Mouse (Mus musculus) erythroblast, embryonic 14.5 days (primary cell): ENCODE measurements around the gene 4933402N22Rik. TPM values are rescaled to one million over a fixed set of nuclear protein-coding genes. Genes with fewer than 3 reads are reported as not detected.
"Not testable (repeated sequence)": the region's sequence is repeated elsewhere in the genome, so short reads cannot be mapped to it uniquely, and the experiment has no call there.

ENCODE experiments used
- H3K27me3 ChIP-seq: 2 replicates; pipeline ENCODE4 v1.6.1; 2012; ENCODE audit warnings: inconsistent platforms; ENCODE audit not compliant: control insufficient read depth
- H3K36me3 ChIP-seq: 2 replicates; pipeline ENCODE4 v1.6.1; 2012; ENCODE audit warnings: mild to moderate bottlenecking, inconsistent platforms; ENCODE audit not compliant: control insufficient read depth
- H3K4me1 ChIP-seq: 2 replicates; pipeline ENCODE4 v1.6.1; 2012; ENCODE audit warnings: inconsistent platforms; ENCODE audit not compliant: control insufficient read depth
- H3K4me3 ChIP-seq: replicated peaks from 2 replicates; pipeline ENCODE3; 2012; ENCODE audit warnings: moderate library complexity, mild to moderate bottlenecking, inconsistent platforms
- H3K9me3 ChIP-seq: 2 replicates; pipeline ENCODE4 v1.6.1; 2012; ENCODE audit warnings: low read length, inconsistent platforms, mixed read lengths; ENCODE audit not compliant: control insufficient read depth
- polyA plus RNA-seq: library from polyadenylated mRNA; stranded (reverse); fragments of >175 nt; gene quantifications from 2 replicates; pipeline ENCODE4 v1.2.3, GENCODE M21; 2012

The 4933402N22Rik gene
- not detected in 2 replicates for polyA plus RNA-seq

DNA sequence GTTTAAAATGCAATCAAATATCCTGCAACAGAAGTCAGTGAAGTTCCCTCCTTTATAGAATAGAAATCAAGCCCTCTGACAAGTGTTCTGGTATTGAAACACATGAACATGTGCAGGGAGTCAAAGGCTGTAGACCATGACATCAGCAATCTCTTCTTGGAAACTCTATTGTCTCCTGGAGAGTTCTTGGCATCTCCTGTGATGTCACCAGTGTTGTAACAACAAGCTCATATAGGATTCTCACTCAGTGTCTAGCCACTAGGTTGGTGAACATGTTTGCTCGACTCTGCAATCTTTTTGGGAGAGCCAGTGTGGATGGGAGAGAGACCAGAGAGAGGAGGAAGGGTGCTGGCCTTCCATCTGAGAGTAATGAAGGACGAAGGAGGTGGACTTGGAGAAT lies at the start of gene 4933402N22Rik:
TSS of gene 4933402N22Rik (plus strand) at position 301 of the 400 bp plus-strand sequence.
- not testable (repeated sequence) for H3K9me3 ChIP-seq, H3K36me3 ChIP-seq, H3K4me3 ChIP-seq, H3K27me3 ChIP-seq, H3K4me1 ChIP-seq

DNA sequence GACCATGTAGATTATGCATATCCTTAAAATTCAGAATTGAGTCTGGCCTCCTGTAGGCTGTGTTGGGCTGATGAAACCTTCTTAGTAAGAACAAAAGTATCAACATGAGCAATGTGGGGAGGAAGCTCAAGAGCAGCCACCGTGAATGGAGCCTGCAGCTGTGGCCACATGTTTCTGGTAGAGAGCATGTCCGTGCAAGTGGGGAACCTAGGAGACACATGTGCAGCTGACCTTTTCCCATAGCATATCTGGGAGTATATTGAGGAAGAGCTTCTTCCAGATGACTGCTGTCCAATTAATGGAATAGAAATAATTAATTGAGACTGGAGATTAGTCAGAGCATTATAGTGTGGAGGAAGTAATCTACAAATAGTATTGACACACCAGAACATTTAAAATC lies 5.9 kb downstream of the 4933402N22Rik start:
- H3K4me3 ChIP-seq, H3K36me3 ChIP-seq: not testable (repeated sequence)

More for the DNA sequence above, 5.9 kb downstream of the 4933402N22Rik start:
- H3K27me3 ChIP-seq, H3K9me3 ChIP-seq, H3K4me1 ChIP-seq: not testable (repeated sequence)

Other genes with a start within 250 kb of the 4933402N22Rik start
- not detected in 2 replicates for gene Gm8922, start 236.1 kb upstream of the 4933402N22Rik start, polyA plus RNA-seq
- gene Gm8926, start 147.5 kb upstream of the 4933402N22Rik start, polyA plus RNA-seq: not detected in 2 replicates
- not detected in 2 replicates for gene Gm6465, start 72.5 kb upstream of the 4933402N22Rik start, polyA plus RNA-seq